Mouse (Mus musculus) urinary bladder, postnatal 10 days (tissue): Measurements from ENCODE around the gene Creb5.

Source experiments
- DNase-seq: peaks from one replicate; pipeline ENCODE4 v3.0.0; 2022; ENCODE audit warnings: low spot score

Gene Creb5

GRCm38 (mm10) chr6:53704440-53704839, 417.4 kb downstream of the Creb5 start:
- DNase-seq: no peak

- no peak for DNase-seq
Observed at GRCm38 (mm10) chr6:53706604-53707330, 419.7 kb downstream of the Creb5 start.

GRCm38 (mm10) chr6:53707795-53708194, 420.7 kb downstream of the Creb5 start:
- no peak for DNase-seq

- DNase-seq: no peak
Observed at GRCm38 (mm10) chr6:53709694-53710442, 422.8 kb downstream of the Creb5 start.

GRCm38 (mm10) chr6:53710560-53710959, 423.5 kb downstream of the Creb5 start:
- no peak for DNase-seq

GRCm38 (mm10) chr6:53713152-53713551, 426.1 kb downstream of the Creb5 start:
- DNase-seq: no peak

- no peak for DNase-seq
Observed at GRCm38 (mm10) chr6:53714908-53715321, 427.8 kb downstream of the Creb5 start.

GRCm38 (mm10) chr6:53716013-53716412, 428.9 kb downstream of the Creb5 start:
- DNase-seq: no peak

- no peak for DNase-seq
Observed at GRCm38 (mm10) chr6:53720009-53720408, 432.9 kb downstream of the Creb5 start.

- DNase-seq: no peak
Observed at GRCm38 (mm10) chr6:53721595-53721994, 434.5 kb downstream of the Creb5 start.

- DNase-seq: no peak
Observed at GRCm38 (mm10) chr6:53722694-53723093, 435.6 kb downstream of the Creb5 start.

- no peak for DNase-seq
Observed at GRCm38 (mm10) chr6:53730487-53730886, 443.4 kb downstream of the Creb5 start.

- no peak for DNase-seq
Observed at GRCm38 (mm10) chr6:53730996-53731485, 444.0 kb downstream of the Creb5 start.

- no peak for DNase-seq
Observed at GRCm38 (mm10) chr6:53733546-53733945, 446.5 kb downstream of the Creb5 start.

GRCm38 (mm10) chr6:53733999-53734398, 446.9 kb downstream of the Creb5 start:
- DNase-seq: no peak

GRCm38 (mm10) chr6:53735696-53736095, 448.6 kb downstream of the Creb5 start:
- DNase-seq: no peak

GRCm38 (mm10) chr6:53738206-53738605, 451.1 kb downstream of the Creb5 start:
- no peak for DNase-seq

GRCm38 (mm10) chr6:53741222-53741621, 454.2 kb downstream of the Creb5 start:
- no peak for DNase-seq
